Mouse (Mus musculus) adrenal gland, postnatal 36 days (tissue): ENCODE measurements at regions not wholly inside any gene's neighbourhood (a gene's known extent, or its start where the extent isn't known, plus 50 kb on each side); places are given as distances from the start of the nearest gene placed in this dataset.
A peak's percentile ranks its signal among the peaks of the same experiment; 100 is the strongest.

Experiments used
- DNase-seq, 2 experiments: peaks; one replicate each; pipeline ENCODE4 v3.0.0; 2021; ENCODE audit warnings: mixed read lengths in 1 of 2

GRCm38 (mm10) chr4:64335814-64336213, 289.0 kb upstream of the Tnc start:
- DNase-seq = no peak

GRCm38 (mm10) chr4:64330213-64330612, 283.4 kb upstream of the Tnc start:
- no peak for DNase-seq

DNA sequence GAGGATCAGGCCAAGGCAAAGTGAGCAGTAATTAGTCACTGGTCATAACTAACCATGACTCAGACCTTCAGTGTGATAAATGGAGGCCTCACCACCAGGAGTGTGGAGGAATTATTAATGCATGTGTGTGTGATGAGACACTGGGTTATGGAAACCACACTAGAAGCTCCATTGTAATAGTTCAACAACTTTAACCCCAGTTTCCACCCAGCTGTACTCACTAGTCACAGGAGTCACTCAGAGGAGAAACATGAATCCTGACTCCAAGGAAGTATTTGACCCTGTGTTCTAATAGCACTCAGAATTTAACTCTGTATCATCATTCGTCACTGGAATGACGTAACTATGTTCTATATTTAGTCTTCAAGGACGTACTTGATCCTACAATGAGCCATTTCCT, 277.6 kb upstream of the Tnc start:
- no peak for DNase-seq

DNA sequence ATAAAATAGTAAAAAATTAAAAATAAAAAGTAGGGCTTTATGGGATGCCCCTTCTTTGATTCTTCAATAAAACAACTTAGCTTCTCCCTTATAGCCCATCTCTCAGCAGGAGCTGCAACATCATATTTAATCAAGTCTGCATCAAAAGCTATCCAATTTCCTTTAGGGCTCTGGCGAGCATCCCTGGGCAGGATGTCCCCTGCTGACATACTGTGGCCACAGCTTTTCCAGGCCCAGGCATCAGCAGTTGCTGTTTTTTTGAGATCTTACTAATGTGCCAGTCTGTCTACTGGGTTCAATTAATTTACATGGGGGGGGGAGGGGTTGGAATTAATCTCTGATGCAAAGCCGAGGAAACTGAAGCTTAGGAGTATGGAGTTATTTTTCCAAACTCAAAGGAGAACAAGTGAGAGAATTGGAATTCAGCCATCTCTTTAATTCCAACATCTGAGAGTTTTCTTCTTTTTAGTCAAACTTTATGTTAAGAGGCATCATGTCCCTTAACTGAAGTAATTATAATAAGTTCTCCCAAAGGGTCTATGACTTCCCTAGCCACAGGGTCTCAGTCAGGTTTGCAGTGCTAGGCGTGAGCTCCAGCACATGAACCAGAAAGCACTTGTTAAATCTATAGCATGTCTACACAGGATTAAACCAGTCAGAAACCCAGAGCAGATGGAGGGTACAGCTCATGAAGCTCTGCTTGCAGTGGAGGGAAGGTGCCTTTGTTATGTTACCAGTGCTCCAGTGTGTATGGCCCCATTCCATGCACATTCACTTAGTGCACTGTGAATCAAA, 269.9 kb upstream of the Tnc start:
- no peak for DNase-seq

- no peak for DNase-seq
These were observed 250.1 kb upstream of the Tnc start for GRCm38 (mm10) chr4:64296941-64297340.

- peak in 1 of 2 experiments; percentile 8 for DNase-seq
These were observed 235.7 kb upstream of the Tnc start for GRCm38 (mm10) chr4:64282471-64282870.

DNA sequence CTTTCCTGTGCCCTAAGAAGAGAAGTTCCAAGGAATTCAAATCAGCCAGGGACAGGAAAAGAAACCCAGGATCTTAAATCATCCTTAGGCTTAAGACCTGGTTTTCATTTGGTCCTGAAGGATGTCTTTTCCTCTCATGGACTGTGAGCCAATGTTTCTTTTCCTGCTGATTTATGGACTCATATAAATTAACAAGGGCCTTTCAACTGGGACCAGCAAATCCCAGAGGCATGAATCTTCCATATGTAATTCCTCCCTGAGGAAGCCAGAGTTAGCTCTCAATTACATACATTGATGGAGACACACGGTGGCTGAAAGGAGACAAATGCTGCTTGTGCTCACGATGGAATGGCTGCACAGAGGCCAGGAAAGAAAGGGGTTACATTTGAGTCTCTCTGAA, 230.2 kb upstream of the Tnc start:
- DNase-seq = no peak

DNA sequence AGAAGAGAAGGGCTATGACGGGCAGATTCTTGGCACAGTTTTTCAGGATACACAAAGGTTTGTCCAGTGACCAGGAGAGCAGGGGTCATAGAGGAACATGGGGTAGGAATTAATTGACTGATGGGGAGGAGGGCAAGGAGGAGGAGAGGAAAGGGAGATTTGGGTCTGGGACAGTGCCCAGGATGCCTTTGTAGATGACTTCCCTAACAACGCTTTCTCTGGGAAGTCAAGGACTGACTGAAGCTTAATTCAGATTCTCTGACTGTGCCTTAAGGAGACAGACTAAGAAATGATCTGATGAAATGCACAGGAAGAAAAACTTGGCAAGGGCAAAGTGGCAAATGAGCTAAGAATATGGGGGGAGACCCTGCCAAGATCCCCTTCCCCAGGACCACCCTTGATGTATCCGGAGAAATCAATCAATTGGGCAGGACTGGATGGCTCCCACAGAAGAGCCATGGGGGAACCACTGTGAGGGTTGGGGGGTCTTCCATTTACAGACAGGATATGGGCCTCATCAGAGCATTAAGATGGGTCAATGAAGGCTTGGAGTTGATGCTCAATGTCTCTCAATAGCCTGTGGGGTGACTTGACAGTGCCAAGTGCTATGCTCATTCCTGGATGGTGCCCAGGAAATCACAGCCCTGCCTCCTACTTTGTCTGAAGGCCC, 227.6 kb upstream of the Tnc start:
- DNase-seq = no peak

DNA sequence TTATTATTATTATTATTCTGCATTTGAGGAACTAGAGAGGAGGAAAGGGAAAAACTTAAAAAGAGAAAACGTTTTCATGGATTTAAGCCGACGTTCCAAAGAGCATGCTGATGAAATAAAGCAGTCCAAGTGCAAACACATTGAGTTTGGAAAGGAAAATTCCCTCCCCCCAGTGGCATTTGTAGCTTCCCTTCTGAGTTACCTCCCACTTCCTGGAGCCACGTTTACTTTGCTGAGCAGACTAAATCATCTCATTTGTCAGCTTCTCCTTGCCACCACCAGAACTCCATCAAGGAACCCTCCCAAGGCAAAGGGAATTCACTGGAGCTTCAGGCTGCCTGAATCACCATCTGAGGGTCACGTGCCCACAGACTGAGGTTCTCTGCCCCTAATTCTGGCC, 223.0 kb upstream of the Tnc start:
- no peak for DNase-seq

GRCm38 (mm10) chr4:64269117-64269516, 222.3 kb upstream of the Tnc start:
- no peak for DNase-seq

- no peak for DNase-seq
These were observed 213.7 kb upstream of the Tnc start for GRCm38 (mm10) chr4:64260473-64260872.

DNA sequence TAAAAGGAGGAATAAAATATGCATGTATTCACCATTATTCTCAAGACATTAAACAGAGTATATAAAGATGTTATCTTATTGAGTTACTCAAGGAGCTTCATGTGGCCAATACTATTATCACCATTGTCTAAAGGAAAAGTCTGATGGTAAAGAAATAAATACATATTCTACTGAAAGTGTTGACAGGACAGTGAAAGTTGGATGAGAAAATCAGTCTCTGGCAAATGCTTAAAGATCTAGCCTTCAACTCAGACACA, 213.3 kb upstream of the Tnc start:
- no peak for DNase-seq

GRCm38 (mm10) chr4:64259348-64260187, 212.8 kb upstream of the Tnc start:
- DNase-seq = no peak

DNA sequence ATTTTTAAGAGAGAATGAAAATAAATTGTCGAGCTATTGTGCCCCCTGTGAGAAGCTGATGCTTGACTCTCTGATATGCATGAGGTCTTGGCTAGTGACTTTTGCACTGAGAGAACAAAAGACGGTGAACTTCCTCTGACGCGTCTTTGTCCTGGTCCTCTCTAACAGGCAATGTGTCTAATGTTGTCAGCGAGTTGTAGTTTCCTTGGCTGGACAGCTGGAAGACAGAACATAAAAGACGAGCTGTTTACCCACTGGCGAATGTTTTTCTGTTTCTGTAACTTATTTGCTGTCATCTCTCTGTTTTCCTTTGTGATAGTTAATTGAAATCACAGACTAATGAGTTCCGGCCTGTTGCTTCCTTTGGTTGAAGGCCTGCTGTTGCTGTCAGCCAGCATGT, 208.4 kb upstream of the Tnc start:
- no peak for DNase-seq

DNA sequence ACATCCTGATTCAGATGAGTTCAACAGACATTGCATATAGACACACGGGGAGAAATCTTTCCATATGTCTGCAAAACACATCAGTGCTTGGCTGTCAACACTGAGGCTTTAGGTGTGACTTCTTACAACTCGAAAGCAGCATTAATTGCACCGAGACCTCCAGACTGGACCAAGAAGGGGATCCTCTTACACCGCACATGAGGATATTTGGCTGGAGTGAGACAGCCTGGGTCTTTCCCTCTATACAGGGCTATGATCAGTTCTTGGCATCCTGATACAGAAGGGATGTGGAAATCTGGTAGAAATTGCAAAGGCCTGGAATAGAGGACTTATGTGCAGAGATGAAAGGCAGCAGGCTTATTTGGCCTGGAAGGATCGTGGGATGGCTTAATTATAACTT, 203.9 kb upstream of the Tnc start:
- no peak for DNase-seq

DNA sequence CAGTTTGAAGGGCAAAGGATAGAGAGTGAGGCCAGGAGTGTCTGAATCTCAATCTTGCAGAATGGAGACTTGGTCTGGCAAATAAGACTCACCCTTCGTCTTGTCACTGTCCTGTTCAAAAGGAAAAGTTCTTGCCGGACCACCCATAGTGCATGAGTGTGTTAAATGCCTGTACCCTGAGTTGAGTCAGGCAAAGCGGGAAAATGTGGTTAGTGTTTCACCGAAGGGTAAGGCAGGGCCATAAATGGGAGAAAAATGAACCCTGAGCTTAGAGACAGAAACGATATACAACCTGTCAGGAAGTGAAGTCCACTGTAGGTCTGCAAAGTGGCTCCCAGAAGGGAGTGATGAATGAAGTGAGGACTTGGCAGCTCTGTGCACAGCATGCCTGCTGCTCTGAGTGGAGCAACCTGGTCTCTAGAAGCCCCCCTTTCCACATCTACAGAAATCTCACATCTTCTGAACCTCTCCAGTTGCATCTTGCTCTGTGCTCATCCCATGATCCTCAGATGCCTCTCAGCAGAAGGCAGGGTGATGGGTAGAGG, 191.5 kb upstream of the Tnc start:
- no peak for DNase-seq

DNA sequence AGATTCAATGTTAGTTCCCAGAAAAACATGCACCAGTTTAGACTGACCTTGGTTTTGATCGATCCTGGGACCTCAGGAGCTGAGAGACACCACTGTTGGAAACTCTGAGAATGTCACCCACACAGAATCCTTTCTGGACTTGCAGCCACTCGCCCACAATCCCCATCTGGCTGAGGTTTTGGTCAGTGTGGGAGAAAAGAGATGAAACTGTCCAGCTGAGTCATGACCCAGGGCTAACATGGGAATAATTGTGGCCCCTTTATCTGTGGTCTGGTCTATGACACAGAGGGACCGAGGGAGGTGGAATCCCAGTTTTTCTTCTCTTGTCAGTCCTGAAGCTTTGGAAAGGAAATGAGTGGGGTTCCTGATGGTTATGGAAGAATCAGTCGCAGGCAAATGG, 188.7 kb upstream of the Tnc start:
- no peak for DNase-seq

- DNase-seq = no peak
These were observed 185.3 kb upstream of the Tnc start for GRCm38 (mm10) chr4:64232159-64232558.

DNA sequence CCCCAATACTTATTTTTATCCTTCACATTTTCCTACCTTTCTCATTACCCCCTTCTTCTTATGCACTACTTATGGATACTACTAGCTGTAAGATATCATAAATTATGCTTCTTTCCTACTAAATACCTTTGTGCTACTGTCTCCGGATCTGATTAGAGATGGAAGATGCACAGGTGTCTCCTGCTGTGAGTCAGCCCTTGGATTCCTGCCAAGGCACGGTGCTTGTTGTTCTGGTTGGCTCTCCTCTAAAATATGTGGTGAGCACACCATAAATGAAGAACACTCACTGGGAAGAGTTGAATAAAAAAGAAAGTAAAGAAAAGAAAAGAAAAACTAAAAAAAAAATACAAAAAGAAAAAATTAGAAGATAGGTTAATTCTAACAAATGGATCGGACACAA, 181.5 kb upstream of the Tnc start:
- DNase-seq = peak in 1 of 2 experiments; percentile 5

DNA sequence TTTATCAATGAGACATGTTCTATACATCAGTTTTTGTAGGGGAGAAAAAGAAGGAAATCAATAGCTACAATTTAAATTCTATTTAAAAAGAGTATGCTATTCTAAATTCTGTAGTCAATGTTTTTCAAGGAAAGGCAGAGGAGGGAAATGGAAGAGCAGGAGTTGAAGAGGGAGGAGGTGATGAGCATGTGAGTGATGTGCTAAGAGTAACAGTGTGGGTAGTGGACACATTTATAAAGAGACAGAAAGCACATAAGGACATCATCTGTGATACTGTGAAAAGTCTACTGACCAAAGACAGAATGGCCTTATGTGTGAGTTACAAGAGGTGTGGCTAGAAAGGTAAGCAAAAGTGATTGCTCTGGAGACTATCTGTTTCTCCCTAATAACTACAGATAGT, 179.8 kb upstream of the Tnc start:
- no peak for DNase-seq

DNA sequence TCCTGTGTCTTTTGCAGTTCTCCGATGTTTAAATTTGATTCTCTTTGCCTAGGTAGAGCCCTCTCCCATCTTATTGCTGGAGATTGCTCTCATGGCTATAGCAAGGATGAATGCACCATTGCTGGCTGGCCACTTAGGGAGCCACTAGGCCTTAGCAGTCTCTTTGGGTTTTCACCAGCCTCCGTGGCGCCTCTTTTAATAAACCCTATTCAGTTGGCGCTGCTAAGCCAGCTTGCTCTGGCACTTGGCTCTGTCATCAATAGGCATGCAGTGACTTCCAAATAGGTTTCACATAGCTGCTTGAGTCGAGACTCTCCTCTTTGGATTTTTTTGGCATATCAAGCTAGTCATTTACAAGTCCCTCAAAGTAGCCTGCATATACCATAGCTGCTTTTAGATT, 178.1 kb upstream of the Tnc start:
- DNase-seq = no peak

GRCm38 (mm10) chr4:64219802-64220201, 173.0 kb upstream of the Tnc start:
- DNase-seq = no peak
